Mouse (Mus musculus): Measurements from ENCODE around the gene A1cf.

A1cf gene

DNA sequence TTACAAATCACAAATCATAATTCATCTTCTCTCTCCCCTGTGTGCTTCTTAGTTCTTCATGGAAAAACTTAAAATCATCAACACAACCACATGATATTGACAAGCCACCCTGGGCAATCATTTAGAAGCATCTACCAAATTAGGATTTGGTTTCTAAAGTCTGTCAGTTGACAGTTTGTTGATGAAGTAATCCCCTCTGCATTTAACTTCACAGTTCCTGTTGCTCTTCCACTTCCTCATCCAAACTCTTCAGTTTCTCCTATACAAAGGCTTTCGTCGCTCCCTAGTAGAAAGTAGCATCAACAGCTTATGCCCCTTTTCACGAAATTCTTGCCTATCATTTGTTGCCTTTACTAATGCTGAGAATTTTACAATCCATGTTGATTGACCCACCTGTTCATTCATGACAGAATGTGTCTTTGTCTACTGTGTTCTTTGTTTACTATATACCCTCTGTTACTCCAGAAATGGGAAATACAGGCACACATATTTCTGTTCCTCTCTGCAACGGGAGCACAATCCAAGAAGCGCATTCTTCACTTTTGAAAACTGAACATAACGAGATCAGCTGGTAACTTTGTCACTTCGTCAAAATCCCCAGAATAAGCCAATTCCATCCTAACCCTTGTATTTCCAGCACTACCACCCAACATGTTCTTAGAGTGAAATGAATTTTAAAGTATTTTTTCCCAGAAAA is 82.4 kb downstream of the A1cf start:
- no peak for DNase-seq (ENCODE audit: low spot score in 2 of 2)

DNA sequence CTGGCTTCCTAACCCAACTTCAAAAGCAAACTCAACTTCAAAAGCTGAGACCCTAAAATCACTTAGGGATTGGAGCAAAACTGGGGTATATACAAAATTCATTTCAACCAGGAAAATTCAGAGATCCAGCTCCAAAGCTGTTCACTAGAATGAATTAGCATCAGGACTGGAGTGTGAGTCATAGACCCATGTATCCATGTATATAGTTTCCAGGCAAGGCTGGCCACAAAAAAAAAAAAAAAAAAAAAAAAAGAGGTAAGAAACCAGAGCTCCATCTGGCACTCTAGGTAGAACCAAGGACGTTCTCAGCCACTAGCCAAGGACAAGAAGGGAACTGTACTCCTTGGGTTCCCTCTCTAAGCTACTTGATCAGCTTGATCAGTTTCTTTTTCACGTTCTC is 85.2 kb downstream of the A1cf start:
- no peak for DNase-seq (ENCODE audit: low spot score in 2 of 2)

DNA sequence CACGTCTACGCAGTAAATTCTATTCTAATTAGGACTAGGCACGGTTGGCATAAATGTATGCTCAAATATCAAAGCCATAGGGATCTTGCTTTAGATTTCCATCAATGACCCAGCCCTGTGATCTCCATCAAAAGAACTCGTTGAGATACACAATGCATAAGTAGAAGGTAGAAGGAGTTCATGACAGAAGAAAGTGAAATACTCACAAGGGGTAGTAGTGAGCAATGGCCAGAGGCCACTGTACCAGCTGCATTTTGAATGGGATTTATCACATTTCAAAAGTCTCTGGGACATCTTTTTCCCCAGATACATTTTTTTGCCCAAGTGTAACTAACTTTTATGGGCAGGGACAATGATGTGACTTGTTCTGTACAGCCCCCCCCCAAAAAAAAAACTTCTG is 85.7 kb downstream of the A1cf start:
- DNase-seq (ENCODE audit: low spot score in 2 of 2) = no peak

DNA sequence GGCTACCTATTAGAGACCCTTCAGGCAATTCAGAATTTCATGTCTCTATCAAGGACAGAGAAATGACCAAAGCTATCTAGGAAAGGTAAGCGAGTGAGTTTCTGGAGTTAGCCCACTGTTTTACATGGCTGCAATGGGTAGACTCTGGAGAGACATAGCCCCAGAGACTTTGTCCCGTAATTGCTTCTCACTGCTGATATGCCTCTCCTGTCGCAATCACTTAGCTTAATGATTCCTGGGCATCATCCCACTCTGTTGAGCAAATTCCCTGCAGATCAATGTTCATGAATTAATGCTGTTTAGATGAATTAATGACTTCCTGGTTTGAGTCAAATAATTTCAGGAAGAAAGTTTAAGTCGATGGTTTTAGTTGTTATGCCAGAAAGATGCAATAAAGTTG is 86.1 kb downstream of the A1cf start:
- DNase-seq (ENCODE audit: low spot score in 2 of 2) = no peak

DNA sequence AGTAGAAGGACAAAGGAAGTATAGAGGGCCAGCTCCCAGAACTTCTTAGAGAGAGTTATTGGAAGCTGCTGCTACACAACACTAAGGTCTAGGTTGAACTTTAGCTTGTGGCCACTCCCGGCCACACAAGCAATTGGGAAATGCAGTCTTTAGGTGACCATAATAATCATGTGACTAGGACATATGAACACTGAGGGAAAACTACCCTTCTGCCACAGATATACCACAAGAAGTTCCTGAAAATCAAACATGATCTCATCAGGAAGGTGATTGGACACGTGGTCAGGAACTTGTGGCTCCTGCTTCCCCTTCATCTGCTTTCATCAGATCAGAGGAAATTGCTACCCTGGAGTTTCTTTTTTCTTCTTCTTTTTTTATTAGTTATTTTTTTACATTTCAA is 87.8 kb downstream of the A1cf start:
- no peak for DNase-seq (ENCODE audit: low spot score in 2 of 2)

DNA sequence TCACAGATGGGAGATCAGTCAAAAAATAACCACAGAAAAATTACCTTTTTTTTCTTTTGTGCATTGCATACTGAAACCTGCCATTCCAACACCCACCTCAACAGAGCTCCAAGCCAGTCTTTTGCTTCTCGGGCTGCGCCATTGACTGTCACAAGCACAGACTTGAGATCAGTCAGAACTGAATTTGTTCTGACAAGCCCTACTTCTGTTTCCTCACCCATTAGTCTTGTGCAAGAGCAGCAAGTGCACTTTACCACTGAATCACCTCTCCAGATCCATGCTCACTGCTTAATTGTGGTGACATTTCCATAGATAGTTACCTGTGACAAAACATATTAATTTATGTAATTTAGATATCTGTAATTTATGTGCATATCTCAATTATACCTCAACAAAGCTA is 91.9 kb downstream of the A1cf start:
- no peak for DNase-seq (ENCODE audit: low spot score in 2 of 2)

DNA sequence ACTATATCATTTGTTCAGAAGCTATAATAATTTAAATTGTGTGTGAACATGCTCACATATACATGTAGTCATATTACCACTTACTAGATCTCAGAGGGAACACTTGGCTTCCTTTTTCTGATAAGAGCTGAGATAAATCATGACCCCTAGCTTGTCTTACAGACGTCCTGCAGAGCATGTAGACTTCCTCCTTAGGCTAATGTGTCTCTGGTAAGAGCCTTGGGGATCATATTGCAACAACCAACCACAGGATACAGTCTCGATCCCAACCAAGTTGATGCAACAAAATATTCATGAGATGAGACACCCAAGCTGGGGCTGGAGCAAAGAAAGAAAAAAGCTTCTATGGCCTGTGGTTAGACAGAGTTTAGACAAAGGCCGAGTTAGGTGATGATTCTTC is 94.6 kb downstream of the A1cf start:
- no peak for DNase-seq (ENCODE audit: low spot score in 2 of 2)

DNA sequence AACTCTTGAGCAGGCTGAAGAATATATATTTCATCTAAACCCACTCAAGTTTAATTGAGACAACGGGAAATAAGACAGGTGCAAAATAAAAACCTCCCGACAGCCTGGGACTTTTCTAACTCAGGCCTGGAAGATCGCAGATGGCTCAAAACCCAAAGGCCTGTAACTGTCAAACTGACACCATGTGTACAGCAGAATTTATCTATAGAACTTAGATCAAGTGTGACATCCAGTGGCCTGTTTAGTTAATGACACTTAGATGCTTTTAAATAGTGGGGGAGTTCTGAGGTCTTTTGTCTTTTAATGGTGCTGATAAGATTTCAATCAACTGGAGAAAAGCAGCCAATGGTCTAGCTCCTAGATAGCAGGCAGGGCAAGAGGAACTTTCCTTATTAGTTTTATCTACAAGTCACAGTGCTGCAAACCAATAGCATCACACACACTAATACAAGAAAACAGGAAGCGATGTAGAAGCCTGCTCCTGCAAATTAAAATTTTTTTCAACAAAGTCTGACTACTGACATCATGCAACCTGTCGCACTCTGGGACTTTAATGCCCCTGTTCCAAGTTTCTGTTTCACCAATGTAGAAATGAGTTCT is 99.5 kb downstream of the A1cf start:
- no peak for DNase-seq (ENCODE audit: low spot score in 2 of 2)

DNA sequence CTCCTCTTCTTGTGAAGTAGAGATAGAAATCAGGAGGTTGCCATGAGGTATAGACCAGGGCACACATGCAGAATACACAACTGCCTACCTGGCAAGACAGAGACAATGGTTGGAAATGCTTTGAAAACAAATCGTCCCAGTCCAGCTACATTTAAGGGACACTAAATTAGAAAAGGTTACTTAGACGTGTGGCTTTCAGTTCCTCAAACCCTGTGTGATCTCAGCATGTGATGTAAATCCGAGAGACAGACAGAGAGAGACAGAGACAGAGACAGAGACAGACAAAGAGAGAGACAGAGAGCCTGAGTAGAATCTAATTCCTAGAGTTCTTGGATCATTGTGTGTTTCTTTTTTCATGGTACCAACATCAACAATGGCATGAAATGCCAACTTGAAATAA is 102.8 kb downstream of the A1cf start:
- no peak for DNase-seq (ENCODE audit: low spot score in 2 of 2)

DNA sequence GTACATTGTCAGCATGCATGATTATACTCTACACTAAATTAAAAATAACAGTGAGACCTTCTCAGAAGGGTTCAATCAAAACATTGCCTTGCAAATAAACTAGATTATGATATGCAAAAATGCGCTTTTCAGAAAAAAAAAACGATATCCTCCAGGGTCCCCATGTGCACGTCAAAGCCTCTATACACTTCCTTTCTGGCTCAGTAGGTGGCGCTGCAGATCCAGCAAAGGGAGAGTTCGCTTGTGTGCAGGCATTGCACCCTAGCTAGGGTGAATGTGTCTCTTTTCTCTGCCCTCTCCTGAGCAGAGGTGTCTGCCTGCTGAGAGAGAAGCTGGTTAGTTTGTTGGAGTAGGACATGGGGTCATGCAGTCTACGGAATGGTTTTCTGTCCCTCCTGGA is 103.4 kb downstream of the A1cf start:
- peak; percentile 84 to 92 for DNase-seq (ENCODE audit: low spot score in 2 of 2)

DNA sequence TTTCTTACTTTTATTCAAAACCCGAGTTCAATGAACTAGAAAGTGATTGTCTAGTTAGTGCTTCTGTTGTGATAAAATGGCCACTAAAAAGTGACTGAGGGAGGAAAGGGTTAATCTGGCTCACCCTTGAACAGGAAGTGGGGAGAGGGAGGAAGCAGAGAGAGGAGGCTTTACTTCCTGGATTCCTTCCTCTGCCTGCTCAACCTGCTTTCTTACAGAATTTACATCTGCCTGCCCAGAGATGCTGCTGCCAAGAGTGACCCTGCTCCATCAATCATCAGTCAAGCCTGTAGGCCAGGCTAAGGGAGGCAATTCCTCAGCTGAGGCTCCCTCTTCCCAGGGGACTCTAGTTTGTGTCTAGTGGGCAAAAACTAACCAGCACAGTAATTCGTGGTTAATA is 107.3 kb downstream of the A1cf start:
- no peak for DNase-seq (ENCODE audit: low spot score in 2 of 2)

DNA sequence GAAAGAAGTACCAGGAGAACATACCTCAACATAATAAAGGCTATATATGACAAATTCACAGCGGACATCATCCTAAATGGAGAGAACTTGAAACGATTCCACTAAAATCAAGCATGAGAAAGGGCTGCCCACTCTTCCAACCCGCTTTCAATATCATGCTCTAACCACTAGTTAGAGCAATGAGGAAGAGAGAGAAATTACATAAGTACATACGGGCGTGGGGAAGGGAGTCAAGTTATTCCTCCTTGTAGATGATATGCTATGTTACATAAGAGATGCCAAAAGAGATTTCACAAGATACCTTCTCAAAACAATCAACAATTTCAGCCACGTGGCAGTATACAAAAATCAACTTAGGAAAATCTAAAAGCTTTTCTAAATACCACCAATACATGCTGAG is 122.5 kb downstream of the A1cf start:
- peak in 1 of 2 experiments; percentile 4 for DNase-seq (ENCODE audit: low spot score in 2 of 2)

DNA sequence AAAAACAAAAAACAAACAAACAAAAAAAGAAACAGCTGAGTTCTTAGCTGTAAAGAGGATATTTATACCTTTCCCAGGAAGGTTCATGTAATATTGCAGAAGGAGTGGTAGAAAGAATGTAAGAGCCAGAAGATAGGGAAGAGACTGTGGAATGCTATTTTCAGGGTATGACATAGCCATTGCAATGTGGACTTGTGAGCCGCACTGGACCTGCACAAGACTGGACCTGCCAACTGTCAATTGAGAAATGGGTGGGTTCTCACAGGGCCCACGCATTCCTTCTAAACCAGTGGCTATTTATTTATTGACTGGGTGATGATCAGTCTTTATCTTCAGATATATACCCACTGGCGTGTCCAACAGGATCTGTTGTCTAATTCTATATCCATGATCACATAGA is 128.4 kb downstream of the A1cf start:
- no peak for DNase-seq (ENCODE audit: low spot score in 2 of 2)

All from right cerebral cortex, postnatal 10 days (tissue).